Mouse (Mus musculus): Measurements from ENCODE around the gene Sytl3.

- TF ChIP-seq POLR2A (IDR thresholded peaks at IDR 0.05; ENCODE audit: low read depth, low read length) (no peak), CTCF (conservative IDR thresholded peaks at IDR 0.05; ENCODE audit: insufficient read depth, insufficient read length, low read depth, low read length) (no peak)
Measured at GRCm38 (mm10) chr17:6741271-6741670, 82.4 kb downstream of the Sytl3 start.

Data from kidney, adult 2 months (tissue).